Mouse (Mus musculus): ENCODE measurements around the gene Khsrp.

GRCm38 (mm10) chr17:56988921-56989430 lies 42.3 kb downstream of the Khsrp start:
- TF ChIP-seq TCF12 (IDR thresholded peaks at IDR 0.05; ENCODE audit: low read depth, low read length) = no peak
- no peak for TF ChIP-seq ELF1 (IDR thresholded peaks at IDR 0.05; ENCODE audit: low read depth, low read length)
- no peak for TF ChIP-seq CHD2 (IDR thresholded peaks at IDR 0.05; ENCODE audit: low read length)
- TF ChIP-seq USF1 (IDR thresholded peaks at IDR 0.05; ENCODE audit: low read depth, low read length) = no peak
